Mouse (Mus musculus): ENCODE results near the gene Entpd1. TPM values are rescaled to one million over a fixed set of nuclear protein-coding genes. Genes with fewer than 3 reads are reported as not detected.
A peak's percentile ranks its signal among the peaks of the same experiment; 100 is the strongest.

Gene Entpd1
- polyA plus RNA-seq, 1 experiment from 2014 or later, result 5.4 TPM

DNA sequence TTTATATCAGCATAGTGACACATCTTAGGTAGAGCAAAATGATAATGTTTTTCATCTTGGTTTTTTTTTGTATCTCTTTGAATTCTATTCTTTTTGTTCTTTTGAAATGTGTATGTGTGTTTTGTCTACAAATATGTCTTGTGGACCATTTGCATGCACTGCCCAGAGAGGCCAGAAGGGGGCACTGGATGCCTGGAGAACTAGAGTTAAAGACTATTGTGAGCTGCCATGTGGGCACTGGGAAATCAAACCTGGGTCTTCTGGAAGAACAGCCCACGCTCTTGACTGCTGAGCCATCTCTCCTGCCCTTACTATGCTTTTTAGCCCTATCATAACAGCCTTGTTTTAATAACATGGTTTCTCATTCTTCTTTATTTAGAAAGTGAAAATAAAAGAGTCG lies 142.1 kb downstream of the Entpd1 start:
- ATAC-seq (ENCODE audit: low FRiP score, low TSS enrichment), result no peak
- Histone ChIP-seq H3K27me3 (ENCODE audit: control insufficient read depth, insufficient read depth, low read length) (no peaks in the 10 kb centered on the region), H3K9me3 (ENCODE audit: control insufficient read depth, low read length) (no peaks in the 10 kb centered on the region), H3K36me3 (ENCODE audit: control insufficient read depth, insufficient read depth, low read length) (no peaks in the 10 kb centered on the region), H3K9ac (ENCODE audit: low read depth, low read length) (no peak overlapping the region), H3K4me3 (ENCODE audit: low read length) (no peak overlapping the region), H3K4me2 (replicated peaks; ENCODE audit: low read depth, low read length) (no peak overlapping the region), H3K27ac (ENCODE audit: low read depth, low read length) (no peak overlapping the region), H3K4me1 (ENCODE audit: control insufficient read depth, insufficient read depth, low read length) (no peaks in the 10 kb centered on the region)
- WGBS, result 82% methylated on average over 2 of the region's 2 CpGs

GRCm38 (mm10) chr19:40760071-40760470 lies 147.9 kb downstream of the Entpd1 start:
- no peak overlapping the region for H3K4me3 ChIP-seq (ENCODE audit: low read length)
- no peaks in the 10 kb centered on the region for H3K27me3 ChIP-seq (ENCODE audit: control insufficient read depth, insufficient read depth, low read length)
- H3K4me1 ChIP-seq (ENCODE audit: control insufficient read depth, insufficient read depth, low read length), result no peaks in the 10 kb centered on the region
- H3K4me2 ChIP-seq (replicated peaks; ENCODE audit: low read depth, low read length), result no peak overlapping the region
- no peak overlapping the region for H3K9ac ChIP-seq (ENCODE audit: low read depth, low read length)
- no peak overlapping the region for H3K27ac ChIP-seq (ENCODE audit: low read depth, low read length)
- no peaks in the 10 kb centered on the region for H3K9me3 ChIP-seq (ENCODE audit: control insufficient read depth, low read length)
- ATAC-seq (ENCODE audit: low FRiP score, low TSS enrichment), result no peak
- H3K36me3 ChIP-seq (ENCODE audit: control insufficient read depth, insufficient read depth, low read length), result no peaks in the 10 kb centered on the region
- WGBS, result 85% methylated on average over 2 of the region's 2 CpGs

DNA sequence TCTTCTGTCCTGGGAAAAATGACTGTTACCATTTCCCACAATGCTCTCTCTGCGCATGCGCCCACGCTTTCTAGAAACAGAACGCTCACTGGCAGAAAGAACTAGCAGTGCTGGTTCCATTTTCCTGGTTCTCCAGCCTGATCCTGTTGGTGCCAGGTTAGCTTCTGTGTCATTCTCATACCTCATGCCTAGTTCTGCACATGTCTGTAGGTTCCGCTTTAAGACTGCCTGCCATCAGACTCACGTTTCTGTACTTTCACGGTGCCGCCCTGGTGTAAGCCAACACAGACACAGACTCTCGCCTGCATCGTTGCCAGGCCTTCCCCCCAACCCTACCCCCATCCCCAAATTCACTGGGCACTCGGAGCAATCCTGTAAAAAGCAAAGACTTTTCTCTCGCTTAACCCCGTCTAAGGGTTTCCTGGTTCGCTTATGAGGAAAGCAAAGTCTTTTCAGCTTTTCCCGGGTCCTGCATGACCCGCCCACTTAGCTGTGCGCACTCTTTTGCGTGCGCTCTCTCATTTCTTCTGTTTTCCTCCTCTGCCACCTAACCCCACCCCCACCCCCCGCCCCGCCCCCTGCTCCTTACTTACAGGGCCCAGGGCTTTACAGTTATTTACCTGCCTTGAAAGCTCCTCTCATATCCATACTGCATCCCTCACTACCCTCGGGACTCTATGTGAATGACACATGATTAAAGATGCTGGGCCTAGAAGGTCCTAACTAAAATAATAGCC lies 150.0 kb downstream of the Entpd1 start:
- Histone ChIP-seq H3K27ac (ENCODE audit: low read depth, low read length) (no peak overlapping the region), H3K4me3 (ENCODE audit: low read length) (peak overlapping the region; percentile 29), H3K4me1 (ENCODE audit: control insufficient read depth, insufficient read depth, low read length) (no peaks in the 10 kb centered on the region), H3K36me3 (ENCODE audit: control insufficient read depth, insufficient read depth, low read length) (no peaks in the 10 kb centered on the region), H3K27me3 (ENCODE audit: control insufficient read depth, insufficient read depth, low read length) (no peaks in the 10 kb centered on the region), H3K9me3 (ENCODE audit: control insufficient read depth, low read length) (no peaks in the 10 kb centered on the region), H3K4me2 (replicated peaks; ENCODE audit: low read depth, low read length) (peak overlapping the region; percentile 43), H3K9ac (ENCODE audit: low read depth, low read length) (peak overlapping the region; percentile 19; the same call in 1 of the 2 replicates)
- ATAC-seq (ENCODE audit: low FRiP score, low TSS enrichment), result no peak
- 39% methylated on average over 22 of the region's 22 CpGs for WGBS

DNA sequence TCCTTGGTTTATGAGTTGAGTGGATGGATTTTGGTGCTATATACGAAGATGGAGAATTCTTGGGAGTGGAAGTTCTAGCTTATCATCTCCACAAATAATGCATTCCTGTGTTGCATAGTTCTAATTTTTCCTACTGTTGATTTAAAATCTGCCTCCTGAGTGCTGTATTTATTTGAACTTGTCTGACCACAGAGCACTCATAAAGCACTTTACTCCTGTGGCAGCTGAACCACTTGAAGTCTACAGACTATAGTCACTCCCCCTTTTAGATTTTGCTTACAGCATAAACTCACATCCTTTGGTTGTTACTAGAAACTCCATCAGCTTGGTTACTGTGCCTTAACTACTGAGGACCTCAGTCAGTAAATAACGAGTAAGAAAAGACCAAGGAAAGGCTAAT lies 155.0 kb downstream of the Entpd1 start:
- ATAC-seq (ENCODE audit: low FRiP score, low TSS enrichment), result no peak
- H3K27me3 ChIP-seq (ENCODE audit: control insufficient read depth, insufficient read depth, low read length), result no peaks in the 10 kb centered on the region

DNA sequence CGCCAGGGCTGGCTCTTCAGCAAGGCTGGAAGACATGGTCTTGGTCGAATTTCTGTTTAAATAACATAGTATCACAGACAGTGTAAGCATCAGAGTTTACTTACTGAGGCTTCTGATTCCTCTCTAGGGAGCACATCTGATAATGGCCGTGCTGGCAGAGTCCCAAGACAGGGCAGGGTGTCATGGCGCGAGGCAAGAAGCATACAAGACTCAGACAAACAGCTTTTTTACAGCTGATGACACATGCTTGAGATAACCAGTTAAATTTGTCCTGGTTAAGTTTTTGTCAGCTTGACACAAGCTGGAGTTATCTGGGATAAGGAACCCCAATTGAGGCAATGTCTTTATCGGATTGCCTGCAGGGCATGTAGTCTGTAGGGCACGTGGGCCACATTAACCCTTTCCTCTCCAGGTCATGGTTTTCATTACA lies 157.2 kb downstream of the Entpd1 start:
- no peak overlapping the region for H3K9ac ChIP-seq (ENCODE audit: low read depth, low read length)
- 0 out of 2 replicates have a peak, but pooled peaks cover 2% of the 10 kb centered on the region for H3K4me1 ChIP-seq (ENCODE audit: control insufficient read depth, insufficient read depth, low read length)
- no peak overlapping the region for H3K4me3 ChIP-seq (ENCODE audit: low read length)
- H3K36me3 ChIP-seq (ENCODE audit: control insufficient read depth, insufficient read depth, low read length), result no peaks in the 10 kb centered on the region
- no peak for ATAC-seq (ENCODE audit: low FRiP score, low TSS enrichment)
- WGBS, result 60% methylated on average over 7 of the region's 7 CpGs
- no peak overlapping the region for H3K4me2 ChIP-seq (replicated peaks; ENCODE audit: low read depth, low read length)
- no peak overlapping the region for H3K27ac ChIP-seq (ENCODE audit: low read depth, low read length)
- no peaks in the 10 kb centered on the region for H3K27me3 ChIP-seq (ENCODE audit: control insufficient read depth, insufficient read depth, low read length)
- no peaks in the 10 kb centered on the region for H3K9me3 ChIP-seq (ENCODE audit: control insufficient read depth, low read length)

More for the DNA sequence above, 155.0 kb downstream of the Entpd1 start:
- no peaks in the 10 kb centered on the region for H3K4me1 ChIP-seq (ENCODE audit: control insufficient read depth, insufficient read depth, low read length)
- H3K4me3 ChIP-seq (ENCODE audit: low read length), result no peak overlapping the region
- H3K36me3 ChIP-seq (ENCODE audit: control insufficient read depth, insufficient read depth, low read length), result no peaks in the 10 kb centered on the region
- WGBS, result 80% methylated on average over 2 of the region's 2 CpGs
- H3K9me3 ChIP-seq (ENCODE audit: control insufficient read depth, low read length), result no peaks in the 10 kb centered on the region
- no peak overlapping the region for H3K9ac ChIP-seq (ENCODE audit: low read depth, low read length)
- H3K27ac ChIP-seq (ENCODE audit: low read depth, low read length), result no peak overlapping the region
- H3K4me2 ChIP-seq (replicated peaks; ENCODE audit: low read depth, low read length), result no peak overlapping the region

- no peak overlapping the region for H3K4me2 ChIP-seq (replicated peaks; ENCODE audit: low read depth, low read length)
- H3K9me3 ChIP-seq (ENCODE audit: control insufficient read depth, low read length), result no peaks in the 10 kb centered on the region
- 68% methylated on average over 15 of the region's 15 CpGs for WGBS
- H3K4me1 ChIP-seq (ENCODE audit: control insufficient read depth, insufficient read depth, low read length), result no peaks in the 10 kb centered on the region
- H3K9ac ChIP-seq (ENCODE audit: low read depth, low read length), result no peak overlapping the region
- H3K27me3 ChIP-seq (ENCODE audit: control insufficient read depth, insufficient read depth, low read length), result no peaks in the 10 kb centered on the region
- ATAC-seq (ENCODE audit: low FRiP score, low TSS enrichment), result no peak
- H3K27ac ChIP-seq (ENCODE audit: low read depth, low read length), result no peak overlapping the region
- H3K4me3 ChIP-seq (ENCODE audit: low read length), result no peak overlapping the region
- no peaks in the 10 kb centered on the region for H3K36me3 ChIP-seq (ENCODE audit: control insufficient read depth, insufficient read depth, low read length)
Observed at GRCm38 (mm10) chr19:40788004-40788714, 176.0 kb downstream of the Entpd1 start.

GRCm38 (mm10) chr19:40788715-40789084 lies 176.5 kb downstream of the Entpd1 start:
- 75% methylated on average over 2 of the region's 2 CpGs for WGBS
- no peaks in the 10 kb centered on the region for H3K27me3 ChIP-seq (ENCODE audit: control insufficient read depth, insufficient read depth, low read length)
- H3K4me3 ChIP-seq (ENCODE audit: low read length), result no peak overlapping the region
- H3K4me2 ChIP-seq (replicated peaks; ENCODE audit: low read depth, low read length), result no peak overlapping the region
- H3K36me3 ChIP-seq (ENCODE audit: control insufficient read depth, insufficient read depth, low read length), result no peaks in the 10 kb centered on the region
- H3K9me3 ChIP-seq (ENCODE audit: control insufficient read depth, low read length), result no peaks in the 10 kb centered on the region
- no peak for ATAC-seq (ENCODE audit: low FRiP score, low TSS enrichment)
- H3K9ac ChIP-seq (ENCODE audit: low read depth, low read length), result no peak overlapping the region
- no peak overlapping the region for H3K27ac ChIP-seq (ENCODE audit: low read depth, low read length)
- no peaks in the 10 kb centered on the region for H3K4me1 ChIP-seq (ENCODE audit: control insufficient read depth, insufficient read depth, low read length)

Data from kidney, embryonic 14.5 days (tissue).